Mouse (Mus musculus) brain, adult 2 months (tissue): ENCODE data around the gene Sectm1a.
"Not testable (repeated sequence)": the region's sequence is repeated elsewhere in the genome, so short reads cannot be mapped to it uniquely, and the experiment has no call there.

Source experiments
- DNase-seq: peaks from one replicate; pipeline ENCODE4 v3.0.0; 2011; ENCODE audit warnings: low read depth, low spot score

Gene Sectm1a

GRCm38 (mm10) chr11:121089756-121090546, 8.9 kb upstream of the Sectm1a start:
- no peak for DNase-seq

GRCm38 (mm10) chr11:121088997-121089396, 8.0 kb upstream of the Sectm1a start:
- no peak for DNase-seq

- DNase-seq: no peak
These were observed 5.3 kb upstream of the Sectm1a start for GRCm38 (mm10) chr11:121086296-121086695.

- DNase-seq: no peak
These were observed 4.2 kb upstream of the Sectm1a start for GRCm38 (mm10) chr11:121085181-121085580.

- no peak for DNase-seq
These were observed 2.0 kb upstream of the Sectm1a start for GRCm38 (mm10) chr11:121082857-121083500.

GRCm38 (mm10) chr11:121082250-121082649, 1.2 kb upstream of the Sectm1a start:
- DNase-seq: no peak

- DNase-seq: no peak
These were observed 690 bp downstream of the Sectm1a start for GRCm38 (mm10) chr11:121080330-121080729.

GRCm38 (mm10) chr11:121075655-121076054, 5.4 kb downstream of the Sectm1a start:
- DNase-seq: no peak

GRCm38 (mm10) chr11:121069662-121070061, 11.4 kb downstream of the Sectm1a start:
- not testable (repeated sequence) for DNase-seq

GRCm38 (mm10) chr11:121067895-121068294, 13.1 kb downstream of the Sectm1a start:
- no peak for DNase-seq

GRCm38 (mm10) chr11:121064197-121064596, 16.8 kb downstream of the Sectm1a start:
- no peak for DNase-seq

- DNase-seq: no peak
These were observed 17.6 kb downstream of the Sectm1a start, which contains the start of gene Sectm1b for GRCm38 (mm10) chr11:121063379-121063778. Gene Sectm1b (minus strand): TSS chr11:121063569.

- DNase-seq: peak; percentile 49
These were observed 19.4 kb downstream of the Sectm1a start for GRCm38 (mm10) chr11:121061615-121062014.

GRCm38 (mm10) chr11:121060401-121061067, 20.5 kb downstream of the Sectm1a start:
- not testable (repeated sequence) for DNase-seq

GRCm38 (mm10) chr11:121059471-121059870, 21.5 kb downstream of the Sectm1a start:
- DNase-seq: no peak

- DNase-seq: no peak
These were observed 22.1 kb downstream of the Sectm1a start for GRCm38 (mm10) chr11:121058956-121059355.

- DNase-seq: no peak
These were observed 22.9 kb downstream of the Sectm1a start for GRCm38 (mm10) chr11:121058122-121058521.

GRCm38 (mm10) chr11:121056536-121057236, 24.3 kb downstream of the Sectm1a start:
- no peak for DNase-seq

GRCm38 (mm10) chr11:121053536-121053935, 27.5 kb downstream of the Sectm1a start:
- DNase-seq: peak; percentile 87

- DNase-seq: no peak
These were observed 28.6 kb downstream of the Sectm1a start for GRCm38 (mm10) chr11:121052387-121052786.

GRCm38 (mm10) chr11:121051793-121052192, 29.2 kb downstream of the Sectm1a start:
- peak; percentile 15 for DNase-seq

GRCm38 (mm10) chr11:121049840-121050239, 31.2 kb downstream of the Sectm1a start:
- no peak for DNase-seq
